Mouse (Mus musculus) heart, postnatal 0 days (tissue): ENCODE data around the gene Emilin1.

Experiments
- CTCF ChIP-seq: IDR thresholded peaks from 2 replicates; pipeline ENCODE4 v1.5.1; 2016; ENCODE audit warnings: antibody characterized with exemption, control low read depth, low read depth
- EP300 ChIP-seq: IDR thresholded peaks from 2 replicates; pipeline ENCODE4 v1.6.1; 2016; ENCODE audit warnings: antibody characterized with exemption, low read depth

DNA sequence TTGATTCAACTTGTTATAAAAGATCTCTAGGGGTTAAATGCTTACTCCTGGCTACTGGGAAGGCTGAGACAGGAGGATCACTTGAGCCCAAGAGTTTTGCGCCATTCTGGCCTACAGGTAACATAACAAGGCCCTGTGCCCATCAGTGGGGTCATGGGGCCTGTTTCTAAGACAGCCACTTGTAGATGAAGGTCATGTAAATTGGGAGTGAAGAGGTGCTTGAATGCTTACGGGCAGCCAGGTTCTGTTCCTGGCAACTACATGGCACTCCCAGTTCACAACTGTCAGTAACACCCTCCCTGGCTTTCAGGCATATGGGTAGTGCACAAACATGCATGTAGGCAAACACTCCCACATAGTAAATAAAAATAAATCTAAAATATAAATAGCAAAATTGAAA lies 37.7 kb downstream of the Emilin1 start:
- TF ChIP-seq CTCF: no peak
- TF ChIP-seq EP300: no peak
